Mouse (Mus musculus) embryonic stem cell, embryonic (primary cell): Measurements from ENCODE around the gene Zfp800.

Source experiments
- CTCF ChIA-PET, 4 experiments: fragments of 300-600 bp in 2 of 4; fragments of 350-600 bp in 2 of 4; sonication (Branson Sonifier 250); formaldehyde crosslinking; loops; one replicate each; lab custom pipeline; 2022; ENCODE audit warnings: inconsistent platforms in 2 of 4; lab: Charles Lee
- POLR2A ChIA-PET, 4 experiments: fragments of 300-600 bp in 2 of 4; fragments of 350-600 bp in 2 of 4; sonication (Branson Sonifier 250); formaldehyde crosslinking; loops; one replicate each; lab custom pipeline; 2022; ENCODE audit warnings: antibody characterized with exemption in 4 of 4, inconsistent platforms in 1 of 4; lab: Charles Lee

Gene Zfp800

GRCm38 (mm10) chr6:28397681-28398203, at the start of gene Zfp800:
TSS of gene Zfp800 (minus strand) at chr6:28398005.
- POLR2A ChIA-PET, result interaction anchor here in 1 of 4 experiments (0.6 kb wide), 1 partner anchor 1338 kb away, joined by 3 read pairs; no protein-coding TSS in a partner anchor
- CTCF ChIA-PET, result no interaction called here

GRCm38 (mm10) chr6:28431538-28431855, 33.7 kb upstream of the Zfp800 start:
- ChIA-PET POLR2A (interaction anchor here in 3 of 4 experiments (1.0 to 1.4 kb wide), 6 partner anchors 10 to 49 kb away, joined by 3 to 9 read pairs (median 4); no protein-coding TSS in a partner anchor), CTCF (interaction anchor here in 2 of 4 experiments (0.6 to 1.2 kb wide), 2 partner anchors 29 to 647 kb away, joined by 5 read pairs; no protein-coding TSS in a partner anchor)

GRCm38 (mm10) chr6:28430795-28431537, 33.2 kb upstream of the Zfp800 start:
- POLR2A ChIA-PET, result interaction anchor here in 3 of 4 experiments (1.0 to 1.4 kb wide), 6 partner anchors 9 to 49 kb away, joined by 3 to 9 read pairs (median 4); no protein-coding TSS in a partner anchor
- CTCF ChIA-PET, result interaction anchor here in 1 of 4 experiments (1.2 kb wide), 1 partner anchor 29 kb away, joined by 5 read pairs; no protein-coding TSS in a partner anchor

GRCm38 (mm10) chr6:28429870-28430269, 32.1 kb upstream of the Zfp800 start:
- ChIA-PET CTCF (no interaction called here), POLR2A (interaction anchor here in 1 of 4 experiments (1.6 kb wide), 1 partner anchor 50 kb away, joined by 5 read pairs; no protein-coding TSS in a partner anchor)

- POLR2A ChIA-PET, result interaction anchor here in 3 of 4 experiments (0.6 to 1.7 kb wide), 4 partner anchors 52 to 504 kb away, joined by 3 to 5 read pairs (median 4); no protein-coding TSS in a partner anchor
- CTCF ChIA-PET, result no interaction called here
Measured at GRCm38 (mm10) chr6:28428290-28428689, 30.5 kb upstream of the Zfp800 start, which contains the start of gene Gcc1. TSS of gene Gcc1 (minus strand) at chr6:28428390.

GRCm38 (mm10) chr6:28427096-28427839, 29.5 kb upstream of the Zfp800 start, which contains the start of gene Fscn3:
TSS of gene Fscn3 (plus strand) at chr6:28427789.
- ChIA-PET CTCF (no interaction called here), POLR2A (interaction anchor here in 3 of 4 experiments (0.5 to 1.7 kb wide), 5 partner anchors 9 to 57 kb away, joined by 3 to 6 read pairs (median 5); no protein-coding TSS in a partner anchor)

- CTCF ChIA-PET, result no interaction called here
- POLR2A ChIA-PET, result interaction anchor here in 2 of 4 experiments (0.6 to 4.2 kb wide), 6 partner anchors 12 to 595 kb away, joined by 3 to 39 read pairs (median 4); no protein-coding TSS in a partner anchor
Measured at GRCm38 (mm10) chr6:28425019-28425418, 27.2 kb upstream of the Zfp800 start.

GRCm38 (mm10) chr6:28423767-28424695, 26.2 kb upstream of the Zfp800 start:
- ChIA-PET CTCF (interaction anchor here in 2 of 4 experiments (0.6 to 1.3 kb wide), 5 partner anchors 11 to 600 kb away, joined by 3 to 5 read pairs (median 4); no protein-coding TSS in a partner anchor), POLR2A (interaction anchor here in 3 of 4 experiments (0.6 to 4.2 kb wide), 13 partner anchors 13 to 316 kb away, joined by 3 to 39 read pairs (median 4); no protein-coding TSS in a partner anchor)

- ChIA-PET POLR2A (interaction anchor here in 3 of 4 experiments (0.6 to 4.2 kb wide), 8 partner anchors 24 to 508 kb away, joined by 3 to 39 read pairs (median 4); no protein-coding TSS in a partner anchor), CTCF (interaction anchor here in 2 of 4 experiments (0.5 to 1.3 kb wide), 6 partner anchors 12 to 601 kb away, joined by 3 to 5 read pairs (median 4); no protein-coding TSS in a partner anchor)
Measured at GRCm38 (mm10) chr6:28423313-28423712, 25.5 kb upstream of the Zfp800 start, which contains the start of gene Arf5. TSS of gene Arf5 (plus strand) at chr6:28423560.

- ChIA-PET CTCF (interaction anchor here in 2 of 4 experiments (0.5 to 1.7 kb wide), 9 partner anchors 13 to 803 kb away, joined by 3 to 11 read pairs (median 4); no protein-coding TSS in a partner anchor), POLR2A (interaction anchor here in 3 of 4 experiments (0.8 to 4.2 kb wide), 10 partner anchors 24 to 601 kb away, joined by 3 to 39 read pairs (median 4); no protein-coding TSS in a partner anchor)
Measured at GRCm38 (mm10) chr6:28422651-28423290, 25.0 kb upstream of the Zfp800 start.

GRCm38 (mm10) chr6:28421469-28422000, 23.7 kb upstream of the Zfp800 start:
- ChIA-PET POLR2A (interaction anchor here (0.8 to 4.2 kb wide), 15 partner anchors 10 to 604 kb away, joined by 3 to 39 read pairs (median 4); no protein-coding TSS in a partner anchor), CTCF (interaction anchor here in 2 of 4 experiments (0.5 to 1.7 kb wide), 17 partner anchors 11 to 750 kb away, joined by 3 to 11 read pairs (median 4); no protein-coding TSS in a partner anchor)

GRCm38 (mm10) chr6:28420865-28421264, 23.1 kb upstream of the Zfp800 start:
- ChIA-PET CTCF (interaction anchor here in 2 of 4 experiments (0.6 to 1.3 kb wide), 2 partner anchors 304 to 478 kb away, joined by 3 read pairs; no protein-coding TSS in a partner anchor), POLR2A (interaction anchor here in 3 of 4 experiments (0.8 to 4.2 kb wide), 7 partner anchors 11 to 596 kb away, joined by 3 to 39 read pairs (median 3); no protein-coding TSS in a partner anchor)

- CTCF ChIA-PET, result interaction anchor here in 2 of 4 experiments (0.5 to 1.0 kb wide), 4 partner anchors 19 to 527 kb away, joined by 3 read pairs; no protein-coding TSS in a partner anchor
- POLR2A ChIA-PET, result interaction anchor here in 3 of 4 experiments (0.6 to 2.1 kb wide), 5 partner anchors 10 to 597 kb away, joined by 3 to 10 read pairs (median 3); no protein-coding TSS in a partner anchor
Measured at GRCm38 (mm10) chr6:28420361-28420760, 22.6 kb upstream of the Zfp800 start.

- ChIA-PET POLR2A (interaction anchor here in 1 of 4 experiments (0.6 kb wide), 1 partner anchor 29 kb away, joined by 3 read pairs; no protein-coding TSS in a partner anchor), CTCF (interaction anchor here in 2 of 4 experiments (0.5 to 1.0 kb wide), 3 partner anchors 18 to 527 kb away, joined by 3 read pairs; no protein-coding TSS in a partner anchor)
Measured at GRCm38 (mm10) chr6:28419673-28420072, 21.9 kb upstream of the Zfp800 start.

GRCm38 (mm10) chr6:28418449-28418848, 20.6 kb upstream of the Zfp800 start:
- ChIA-PET CTCF (no interaction called here), POLR2A (interaction anchor here in 3 of 4 experiments (0.8 to 1.5 kb wide), 6 partner anchors 9 to 584 kb away, joined by 3 to 7 read pairs (median 4); partner anchors contain the start of gene Fscn3 (in 1 of the 3))
